In the genomic region with DNA sequence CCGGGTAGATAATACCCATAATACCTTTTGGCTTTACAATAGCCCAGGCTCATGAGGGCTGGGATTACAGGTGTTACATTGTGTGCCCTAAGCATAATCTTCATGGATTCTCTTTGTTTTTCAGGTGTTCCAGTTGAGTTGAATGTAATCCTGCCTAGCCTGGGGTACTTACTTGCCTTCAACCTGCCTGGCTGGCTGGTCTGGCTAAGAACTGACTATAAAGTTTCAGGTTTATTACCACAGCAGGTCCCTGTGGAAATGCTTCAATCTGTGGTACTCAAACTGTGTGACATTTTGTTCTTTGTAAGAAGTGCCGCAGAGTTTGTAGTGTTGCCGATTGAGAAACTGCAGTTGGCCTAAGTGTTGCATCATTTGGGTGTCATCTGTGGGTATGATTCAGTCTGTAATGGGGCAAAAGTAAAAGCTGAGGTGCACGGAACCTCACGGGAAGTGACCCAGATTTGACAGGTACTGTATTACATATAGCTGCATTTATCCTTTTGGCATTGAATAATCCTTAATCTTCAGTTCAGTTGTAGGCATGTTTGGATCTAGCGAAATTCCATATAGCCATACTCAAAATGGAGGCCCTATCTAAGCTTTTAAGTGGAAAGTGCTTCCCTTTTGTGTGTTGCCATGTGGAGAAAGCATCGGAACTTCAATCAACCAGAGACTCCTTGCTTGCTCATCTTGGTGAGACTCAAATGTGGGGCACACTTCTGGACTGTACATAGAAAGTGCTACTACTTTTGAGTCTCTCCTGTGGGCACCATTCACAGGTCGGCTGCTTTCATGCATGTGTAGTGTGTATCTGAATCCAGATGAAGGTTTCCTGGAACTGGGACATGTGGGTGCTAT, we compare ENCODE assay signal across 37 mouse cellular contexts. TPM values are rescaled to one million over a fixed set of nuclear protein-coding genes. Genes with fewer than 3 reads are reported as not detected.
DNase-seq lines count a peak whose midpoint lies in the region; ATAC-seq and TF ChIP-seq lines count a peak whose summit lies in the region.
"Had no signal": no experiment of that assay in that cellular context is flagged by ENCODE, and none has a peak within 500 bp of the region (broad histone marks: within the 10 kb centered on the region; RNA-seq: fewer than 3 reads in every experiment).

No protein-coding gene starts in this region.

- H3K36me3 ChIP-seq in E14TG2a.4 (ENCODE audit: insufficient read depth, low read length) = peaks cover 33% of the 10 kb centered on the region
- H3K36me3 ChIP-seq in hindbrain, embryonic 10.5 days = no peaks in the 10 kb centered on the region
- H3K36me3 ChIP-seq: forebrain, embryonic 10.5 days; heart, embryonic 12.5 days; kidney, embryonic 15.5 days; limb, embryonic 12.5 days; liver, embryonic 13.5 days had no signal

- no peaks in the 10 kb centered on the region; the same call in 1 of the 2 replicates for H3K9me3 ChIP-seq in E14TG2a.4 (ENCODE audit: low read length)
- H3K9me3 ChIP-seq in hindbrain, embryonic 10.5 days = no peaks in the 10 kb centered on the region
- H3K9me3 ChIP-seq: forebrain, embryonic 10.5 days; heart, embryonic 12.5 days; kidney, embryonic 15.5 days; limb, embryonic 12.5 days; liver, embryonic 13.5 days had no signal

- WGBS in hindbrain, embryonic 10.5 days = 90% methylated on average over 8 of the region's 8 CpGs

- peak overlapping the region; percentile 90 for H3K4me3 ChIP-seq in E14TG2a.4 (replicated peaks; ENCODE audit: low read length)
- H3K4me3 ChIP-seq in hindbrain, embryonic 10.5 days = no peak overlapping the region
- H3K4me3 ChIP-seq: forebrain, embryonic 10.5 days; heart, adult 2 months; heart, embryonic 12.5 days; kidney, embryonic 15.5 days; limb, embryonic 12.5 days; liver, embryonic 13.5 days had no signal

- TF ChIP-seq CTCF in E14TG2a.4 (conservative IDR thresholded peaks at IDR 0.05; ENCODE audit: low read length) = no peak

- peaks cover 29% of the 10 kb centered on the region for H3K4me1 ChIP-seq in E14TG2a.4 (replicated peaks; ENCODE audit: low read depth, low read length)
- H3K4me1 ChIP-seq in hindbrain, embryonic 10.5 days (replicated peaks) = no peaks in the 10 kb centered on the region
- H3K4me1 ChIP-seq: forebrain, embryonic 10.5 days; heart, embryonic 12.5 days; kidney, embryonic 15.5 days; limb, embryonic 12.5 days; liver, embryonic 13.5 days had no signal

- ATAC-seq in granulocyte monocyte progenitor cell, adult 5-6 weeks (replicated peaks; ENCODE audit: poor library complexity, severe bottlenecking) = peak; percentile 75
- ATAC-seq: forebrain, embryonic 16.5 days; hindbrain, embryonic 16.5 days had no signal

- H3K27me3 ChIP-seq in E14TG2a.4 (ENCODE audit: insufficient read depth, low read length) = no peaks in the 10 kb centered on the region
- peaks cover 31% of the 10 kb centered on the region for H3K27me3 ChIP-seq in hindbrain, embryonic 10.5 days (ENCODE audit: insufficient read depth, poor library complexity, severe bottlenecking)
- H3K27me3 ChIP-seq: CH12.LX had no signal

- peak; percentile 19 for DNase-seq in 416B (ENCODE audit: low read depth)
- DNase-seq in ZHBTc4 (ENCODE audit: low read depth, low spot score) = peak; percentile 60
- no peak for DNase-seq in hindbrain, embryonic 10.5 days (ENCODE audit: low spot score)
- DNase-seq in frontal cortex, postnatal 14 days (ENCODE audit: low spot score in 2 of 2) = no peak
- no peak for DNase-seq in thymus, postnatal 4 days
- DNase-seq: adrenal gland, postnatal 14 days; cerebellum, adult 11 months; cerebellum, adult 9-10 months; cerebellum, postnatal 36 days; gastrocnemius, postnatal 14 days; heart, adult 2 months; kidney, adult 18-20 months; kidney, postnatal 25 days; liver, embryonic 13.5 days; lung, adult 2 months; midbrain, embryonic 14.5 days; spleen, adult 18-20 months; thymus, postnatal 25 days had no signal

- no peak overlapping the region for H3K27ac ChIP-seq in hindbrain, embryonic 10.5 days
- H3K27ac ChIP-seq: forebrain, embryonic 10.5 days; heart, adult 2 months; kidney, embryonic 15.5 days; limb, embryonic 12.5 days; liver, embryonic 13.5 days had no signal

RNA-seq across cellular contexts. Expression of gene Nlrp12, which starts 29.2 kb away (rescaled TPM):
- 3.4 TPM in 1 of 2 replicates, not detected in the other for total RNA-seq in granulocyte monocyte progenitor cell, adult 5-6 weeks (2014; fragmentation: Nextera tagmentation)
- 2.1 and 3.2 TPM in 2 replicates for total RNA-seq in granulocyte monocyte progenitor cell, adult 5-6 weeks (2017)
- polyA plus RNA-seq in hindbrain, embryonic 10.5 days (2016; fragmentation: Nextera tagmentation; extraction: Ambion mirVana) = not detected in 2 replicates
- total RNA-seq: CH12.LX; gastrocnemius, postnatal 14 days; left cerebral cortex, adult 18-20 months had no signal
- polyA plus RNA-seq: embryonic facial prominence, embryonic 11.5 days; forebrain, embryonic 10.5 days; forebrain, embryonic 16.5 days; heart, embryonic 12.5 days; limb, embryonic 12.5 days; midbrain, embryonic 14.5 days; neural tube, embryonic 14.5 days had no signal

RNA-seq across cellular contexts. Expression of gene AU018091, which starts 51.3 kb away (rescaled TPM):
- total RNA-seq in granulocyte monocyte progenitor cell, adult 5-6 weeks (2014; fragmentation: Nextera tagmentation) = not detected in 2 replicates
- not detected in 2 replicates for total RNA-seq in granulocyte monocyte progenitor cell, adult 5-6 weeks (2017)
- 0.30 and 0.35 TPM in 2 replicates for polyA plus RNA-seq in hindbrain, embryonic 10.5 days (2016; fragmentation: Nextera tagmentation; extraction: Ambion mirVana)
- total RNA-seq: adrenal gland, postnatal 14 days; gastrocnemius, postnatal 14 days; heart, adult 2 months; hematopoietic stem cell, adult 5-6 weeks; layer of hippocampus, adult 18-20 months; layer of hippocampus, postnatal 10 days; left cerebral cortex, adult 18-20 months; left cerebral cortex, postnatal 25 days; monocyte, adult 5-6 weeks had no signal
- polyA plus RNA-seq: forebrain, embryonic 16.5 days; heart, adult 2 months; heart, postnatal 0 days; hindbrain, embryonic 16.5 days; intestine, embryonic 14.5 days; kidney, embryonic 15.5 days; liver, embryonic 13.5 days; midbrain, embryonic 14.5 days; neural tube, embryonic 14.5 days had no signal

Comparison
In these comparisons a context has a peak if more than half of its experiments do, and no peak if none do; other contexts are left out.
1. DNase-seq: peak in 416B (single experiment) and ZHBTc4 (single experiment); none in hindbrain, embryonic 10.5 days (single experiment), frontal cortex, postnatal 14 days (0 of 2) and thymus, postnatal 4 days (single experiment).